Mouse (Mus musculus) embryonic facial prominence, embryonic 14.5 days (tissue): ENCODE measurements around the gene 4930518I15Rik. TPM values are rescaled to one million over a fixed set of nuclear protein-coding genes. Genes with fewer than 3 reads are reported as not detected.

ENCODE experiments used
- ATAC-seq: fragments of 200-750 bp; cut with Nextera tagmentation; 2 replicates; pipeline ENCODE4 v1.8.0; 2017; ENCODE audit warnings: low read depth, moderate number of reproducible peaks, moderate TSS enrichment
- DNase-seq: peaks from one replicate; pipeline ENCODE4 v3.0.0-alpha.2; 2015; ENCODE audit warnings: low spot score
- H3K27ac ChIP-seq: fragments of 300-500 bp; sonication (generic); replicated peaks from 2 replicates; pipeline ENCODE4 v1.5.1; 2014; ENCODE audit warnings: low read depth, mild to moderate bottlenecking, low read length, moderate library complexity
- H3K27me3 ChIP-seq: fragments of 300-500 bp; sonication (generic); replicated peaks from 2 replicates; pipeline ENCODE4 v1.6.1; 2014; ENCODE audit warnings: low read length; ENCODE audit not compliant: control insufficient read depth, insufficient read depth
- H3K36me3 ChIP-seq: fragments of 300-500 bp; sonication (generic); 2 replicates; pipeline ENCODE4 v1.6.1; 2014; ENCODE audit warnings: low read length, mixed read lengths; ENCODE audit not compliant: control insufficient read depth, insufficient read depth
- H3K4me1 ChIP-seq: fragments of 300-500 bp; sonication (generic); 2 replicates; pipeline ENCODE4 v1.6.1; 2014; ENCODE audit warnings: antibody characterized with exemption, low read length; ENCODE audit not compliant: control insufficient read depth, insufficient read depth
- H3K4me2 ChIP-seq: fragments of 300-500 bp; sonication (generic); 2 replicates; pipeline ENCODE4 v1.6.1; 2014; ENCODE audit warnings: low read depth, mild to moderate bottlenecking, low read length, moderate library complexity, mixed read lengths
- H3K4me3 ChIP-seq: fragments of 300-500 bp; sonication (generic); 2 replicates; pipeline ENCODE4 v1.5.1; 2014; ENCODE audit warnings: low read depth, mild to moderate bottlenecking, low read length
- H3K9ac ChIP-seq: fragments of 300-500 bp; sonication (generic); 2 replicates; pipeline ENCODE4 v1.6.1; 2014; ENCODE audit warnings: low read depth, mild to moderate bottlenecking, low read length, moderate library complexity, mixed read lengths
- H3K9me3 ChIP-seq: fragments of 300-500 bp; sonication (generic); 2 replicates; pipeline ENCODE4 v1.6.1; 2016; ENCODE audit warnings: low read length; ENCODE audit not compliant: control insufficient read depth
- WGBS: fragments of 180-500 bp; shearing (Covaris S2); extraction: QIAGEN DNeasy Blood & Tissue Kit; methylation state at CpG from one replicate; pipeline ENCODE4 v1.1.7; 2014; 5-methylcytosine and 5-hydroxymethylcytosine counted together
- polyA plus RNA-seq: library from polyadenylated mRNA; unstranded; fragments of >200 nt; fragmentation: Nextera tagmentation; extraction: Ambion mirVana; gene quantifications from 2 replicates; pipeline ENCODE4 v1.2.1, GENCODE M21; 2014

Gene 4930518I15Rik
- polyA plus RNA-seq, 1 experiment from 2014 or later = 3.2 TPM

DNA sequence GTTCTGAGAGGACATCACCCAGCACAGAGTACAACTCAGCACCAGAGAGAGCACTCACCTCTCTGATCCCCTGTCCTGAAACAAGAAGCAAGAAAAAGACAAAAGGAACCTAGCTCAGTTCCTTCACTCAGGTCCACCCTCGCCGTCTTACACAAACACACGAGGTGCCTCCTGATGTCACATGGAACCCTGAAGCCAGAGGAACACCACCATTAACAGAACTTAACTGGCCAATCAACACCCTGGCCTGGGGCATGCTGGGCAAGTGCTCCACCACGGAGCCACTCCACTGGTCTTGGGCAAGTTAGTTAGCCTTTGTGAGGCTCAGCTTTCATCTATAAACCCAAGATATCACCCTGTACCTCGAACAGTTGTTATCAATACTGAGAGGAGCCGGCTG is 50.9 kb downstream of the 4930518I15Rik start:
- 75% methylated on average over 6 of the region's 6 CpGs for WGBS
- H3K27me3 ChIP-seq = no peaks in the 10 kb centered on the region
- DNase-seq = no peak
- ATAC-seq = no peak
- no peak overlapping the region for H3K4me3 ChIP-seq
- H3K4me1 ChIP-seq = no peaks in the 10 kb centered on the region
- no peaks in the 10 kb centered on the region for H3K36me3 ChIP-seq
- H3K9me3 ChIP-seq = no peaks in the 10 kb centered on the region
- no peak overlapping the region for H3K4me2 ChIP-seq
- H3K9ac ChIP-seq = no peak overlapping the region
- no peak overlapping the region for H3K27ac ChIP-seq

Other genes starting within 250 kb of the 4930518I15Rik start
- gene Dlgap4, start 244.2 kb downstream of the 4930518I15Rik start, polyA plus RNA-seq = 74.0 and 84.6 TPM in 2 replicates
- gene Myl9, start 82.5 kb downstream of the 4930518I15Rik start, polyA plus RNA-seq = 285 and 310 TPM in 2 replicates
- gene Tgif2, start 17.9 kb downstream of the 4930518I15Rik start, polyA plus RNA-seq = 44.3 and 56.5 TPM in 2 replicates
- gene Rab5if, start 5.2 kb upstream of the 4930518I15Rik start, polyA plus RNA-seq = 172 and 181 TPM in 2 replicates
- gene Sla2, start 29.2 kb upstream of the 4930518I15Rik start, polyA plus RNA-seq = 0.29 and 0.45 TPM in 2 replicates
- 43.3 and 49.6 TPM in 2 replicates for gene Ndrg3, start 134.1 kb upstream of the 4930518I15Rik start, polyA plus RNA-seq
- gene Dsn1, start 149.2 kb upstream of the 4930518I15Rik start, polyA plus RNA-seq = 25.8 and 32.7 TPM in 2 replicates
- gene Soga1, start 221.3 kb upstream of the 4930518I15Rik start, polyA plus RNA-seq = 5.2 and 6.3 TPM in 2 replicates
- not detected in 2 replicates for gene Tldc2, start 229.1 kb upstream of the 4930518I15Rik start, polyA plus RNA-seq